Mouse (Mus musculus) CD4-positive, CD25-positive, alpha-beta regulatory T cell (primary cell): ENCODE measurements around the gene Itih4. TPM values are rescaled to one million over a fixed set of nuclear protein-coding genes. Genes with fewer than 3 reads are reported as not detected.

Experiments used
- polyA plus RNA-seq: library from polyadenylated mRNA; unstranded; fragments of 100-300 nt; shearing (Covaris generic); gene quantifications from one replicate; pipeline ENCODE4 v1.2.1, GENCODE M21; 2017

Itih4 gene
- polyA plus RNA-seq, result not detected

DNA sequence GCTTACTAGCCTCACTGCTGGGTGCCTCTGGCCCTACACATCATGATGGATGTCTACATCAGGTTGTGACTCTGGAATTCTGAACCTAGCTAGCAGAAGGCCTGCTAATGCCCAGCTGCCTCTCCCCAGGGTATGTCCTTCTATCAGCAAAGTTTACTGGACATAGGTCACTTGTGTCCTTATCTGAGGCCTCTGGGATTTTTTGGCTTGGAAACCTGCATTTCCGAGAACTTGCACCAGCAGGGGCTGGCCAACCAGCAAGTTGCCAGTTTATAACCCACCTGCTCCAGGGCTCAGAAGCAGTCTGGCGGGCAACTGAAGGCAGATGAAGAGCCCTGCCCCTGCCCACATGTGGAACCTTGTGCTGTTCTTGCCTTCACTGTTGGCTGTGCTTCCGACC is at the start of gene Itih4:
Gene Itih4 (plus strand): TSS at position 273 of the 400 bp plus-strand sequence.

GRCm38 (mm10) chr14:30878958-30879571 is 7.2 kb upstream of the Itih4 start, which contains the start of gene Mustn1:
Gene Mustn1, plus strand, starts transcription at chr14:30879200.

GRCm38 (mm10) chr14:30923375-30924105 is 37.3 kb downstream of the Itih4 start, which contains the start of gene Itih3:
Gene Itih3, minus strand, starts transcription at chr14:30923760.

DNA sequence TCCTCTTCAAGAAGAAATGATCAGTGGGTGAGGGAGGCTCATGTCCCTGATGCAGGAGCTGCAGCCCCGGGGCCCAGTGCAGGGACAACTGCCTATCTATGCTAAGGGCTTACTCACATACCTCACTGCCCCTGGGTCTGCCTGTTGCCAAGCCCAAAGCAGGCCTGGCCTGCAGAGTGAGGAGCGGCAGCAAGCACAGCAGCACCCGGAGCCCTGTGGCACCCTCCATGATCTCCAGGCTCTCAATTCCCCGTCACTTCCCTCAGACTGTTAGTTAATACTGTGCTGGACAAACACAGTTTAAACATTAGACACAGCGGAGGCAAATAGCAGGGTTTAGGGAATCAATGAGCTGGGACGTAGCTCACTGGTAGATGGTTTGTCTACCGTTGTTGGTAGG is 56.8 kb downstream of the Itih4 start, which contains the start of gene Itih1:
Gene Itih1 (minus strand): TSS at position 252 of the 400 bp plus-strand sequence.

GRCm38 (mm10) chr14:30951154-30951825 is 65.0 kb downstream of the Itih4 start, which contains the start of gene Nek4:
Gene Nek4, plus strand, starts transcription at chr14:30951377.

Other genes with a start within 250 kb of the Itih4 start
- 14.9 TPM for gene Rft1, start 232.1 kb upstream of the Itih4 start, polyA plus RNA-seq
- gene Sfmbt1, start 171.6 kb upstream of the Itih4 start, polyA plus RNA-seq, result 10.8 TPM
- 20.1 TPM for gene Tmem110, start 60.9 kb upstream of the Itih4 start, polyA plus RNA-seq
- gene Mustn1, start 7.3 kb upstream of the Itih4 start, polyA plus RNA-seq, result 1.2 TPM
- gene Itih3, start 37.3 kb downstream of the Itih4 start, polyA plus RNA-seq, result not detected
- not detected for gene Itih1, start 56.8 kb downstream of the Itih4 start, polyA plus RNA-seq
- 6.7 TPM for gene Nek4, start 64.9 kb downstream of the Itih4 start, polyA plus RNA-seq
- gene Glt8d1, start 114.9 kb downstream of the Itih4 start, polyA plus RNA-seq, result 11.6 TPM
- gene Spcs1, start 115.2 kb downstream of the Itih4 start, polyA plus RNA-seq, result 281 TPM
- gene Pbrm1, start 132.7 kb downstream of the Itih4 start, polyA plus RNA-seq, result 156 TPM
- 93.8 TPM for gene Gnl3, start 132.7 kb downstream of the Itih4 start, polyA plus RNA-seq
- gene Smim4, start 242.5 kb downstream of the Itih4 start, polyA plus RNA-seq, result 80.7 TPM
- gene Nt5dc2, start 244.6 kb downstream of the Itih4 start, polyA plus RNA-seq, result 1.3 TPM